Mouse (Mus musculus): ENCODE results near the gene Clcf1. TPM values are rescaled to one million over a fixed set of nuclear protein-coding genes. Genes with fewer than 3 reads are reported as not detected.

Clcf1 gene
- total RNA-seq, 2 experiments from 2014 or later, result 1.3 to 2.1 TPM

DNA sequence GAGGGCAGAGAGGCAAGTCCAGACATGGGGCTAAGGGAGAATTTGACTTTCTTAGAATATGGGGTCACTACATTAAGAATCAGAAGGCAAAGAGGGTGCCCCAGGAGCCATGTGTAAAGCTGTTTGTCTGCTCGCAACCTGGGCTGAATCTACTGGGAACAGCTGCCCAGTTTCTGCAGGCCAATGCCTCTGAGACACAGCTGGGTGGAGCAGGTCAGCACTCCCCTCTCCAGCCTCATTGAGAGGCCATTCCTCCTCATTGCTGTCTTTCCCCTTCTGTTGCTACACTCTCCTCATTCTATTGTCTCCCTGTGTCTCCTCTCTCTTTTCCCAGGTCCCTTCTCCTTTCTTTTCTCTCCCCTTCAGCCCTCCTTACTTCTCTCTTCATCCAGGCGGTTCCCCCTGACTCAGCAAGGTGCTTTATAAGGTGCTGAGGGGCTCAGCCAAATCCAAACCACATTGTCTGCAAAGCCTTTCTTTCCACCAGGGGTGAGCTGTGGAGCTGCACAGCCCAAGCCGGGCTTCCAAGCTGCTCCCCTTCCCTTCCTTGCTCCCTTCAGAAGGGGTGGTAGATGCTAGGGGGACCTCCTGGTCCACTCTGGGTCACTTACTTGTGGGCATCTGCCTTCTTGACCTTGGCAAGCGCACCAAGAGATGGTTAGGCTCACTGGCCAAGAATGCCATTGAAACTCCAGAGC lies 2.0 kb upstream of the Clcf1 start:
- no peak overlapping the region for H3K27ac ChIP-seq
- H3K4me3 ChIP-seq, result no peak overlapping the region
- no peak for DNase-seq (ENCODE audit: extremely low spot score in 1 of 2, low spot score in 2 of 2)
- intact Hi-C loops (cut with DNase I), result no loop called here
- no peak for TF ChIP-seq CTCF (IDR thresholded peaks at IDR 0.05)

DNA sequence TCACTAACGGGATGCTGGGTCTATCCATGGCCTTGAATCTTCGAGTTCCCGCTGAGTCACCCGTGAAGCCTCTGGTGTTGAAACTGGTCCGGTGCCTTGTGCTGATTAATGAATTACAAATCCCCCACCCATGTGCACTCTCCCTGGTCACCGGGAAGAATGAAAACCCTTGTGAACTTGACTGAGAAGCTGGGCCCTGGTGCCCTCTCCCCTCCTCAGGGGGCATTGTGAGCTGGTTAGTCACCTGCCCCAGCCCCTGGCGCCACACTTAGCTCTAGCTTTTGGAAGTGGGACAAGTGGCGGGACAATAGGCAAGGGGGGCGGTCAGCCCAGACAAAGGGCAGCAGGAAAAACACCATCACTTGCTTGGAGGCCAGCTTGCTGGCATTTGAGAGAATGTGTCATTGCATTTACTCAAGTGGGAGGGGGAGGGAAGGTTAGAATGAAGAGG lies 489 bp upstream of the Clcf1 start:
- Histone ChIP-seq H3K27ac (no peak overlapping the region), H3K4me3 (no peak overlapping the region)
- DNase-seq (ENCODE audit: extremely low spot score in 1 of 2, low spot score in 2 of 2), result no peak
- no peak for TF ChIP-seq CTCF (IDR thresholded peaks at IDR 0.05)
- intact Hi-C loops (cut with DNase I), result no loop called here

DNA sequence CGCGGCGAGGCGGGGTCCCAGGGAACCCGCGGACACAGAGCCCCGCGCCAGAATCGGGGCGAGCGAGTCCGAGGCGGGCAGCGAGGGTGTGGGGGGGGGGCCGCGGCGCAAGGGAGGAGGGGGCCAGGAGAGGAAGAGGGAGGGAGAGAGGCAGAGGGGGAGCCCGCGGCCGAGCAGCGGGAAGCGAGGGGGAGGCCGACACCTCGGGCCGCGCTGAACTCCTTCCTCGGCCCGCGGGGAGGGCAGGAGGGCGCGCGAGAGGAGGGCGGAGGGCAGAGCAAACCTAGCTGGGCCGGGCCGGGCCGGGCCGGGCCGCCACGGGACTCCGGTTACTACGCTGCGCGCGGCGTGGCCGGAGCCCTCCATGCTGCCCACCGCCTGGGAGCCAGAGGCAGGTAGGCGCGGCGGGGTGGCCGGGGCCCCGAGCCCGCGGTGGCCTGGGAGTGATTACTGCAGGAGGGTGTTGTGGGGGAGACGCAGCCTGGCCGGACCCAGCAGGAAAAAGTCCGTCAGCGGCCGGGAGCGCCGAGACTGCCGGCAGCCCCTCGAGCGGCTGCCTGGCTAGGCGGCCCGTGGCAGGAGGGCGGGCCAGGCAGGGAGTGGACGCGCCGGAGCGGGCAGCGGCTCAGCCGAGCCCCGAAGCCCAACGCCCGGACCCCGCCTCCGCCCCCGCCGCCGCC lies 873 bp downstream of the Clcf1 start:
- Histone ChIP-seq H3K27ac (no peak overlapping the region), H3K4me3 (peak overlapping the region; percentile 47)
- no peak for DNase-seq (ENCODE audit: extremely low spot score in 1 of 2, low spot score in 2 of 2)
- intact Hi-C loops (cut with DNase I), result no loop called here
- TF ChIP-seq CTCF (IDR thresholded peaks at IDR 0.05), result no peak

DNA sequence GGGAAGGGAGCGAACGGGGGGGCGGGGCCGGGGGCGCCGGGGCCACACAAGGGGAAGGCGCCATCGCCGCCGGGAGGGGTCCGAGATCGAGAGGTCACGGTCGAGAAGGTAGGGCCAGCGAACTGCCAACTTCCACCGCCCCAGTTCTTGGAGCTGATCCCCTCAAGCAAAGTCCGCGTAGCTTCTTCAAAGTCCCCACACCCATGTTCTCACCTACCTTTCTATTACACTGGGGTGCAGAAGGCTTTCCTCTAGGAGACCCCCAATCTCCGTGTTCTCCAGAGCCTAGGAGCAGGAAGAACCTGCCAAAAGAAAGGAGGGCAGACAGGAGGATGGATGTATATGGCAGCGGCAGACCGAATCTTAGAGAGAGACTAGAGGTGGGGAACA lies 1.4 kb downstream of the Clcf1 start:
- peak overlapping the region; percentile 47 for H3K4me3 ChIP-seq
- no peak for TF ChIP-seq CTCF (IDR thresholded peaks at IDR 0.05)

DNA sequence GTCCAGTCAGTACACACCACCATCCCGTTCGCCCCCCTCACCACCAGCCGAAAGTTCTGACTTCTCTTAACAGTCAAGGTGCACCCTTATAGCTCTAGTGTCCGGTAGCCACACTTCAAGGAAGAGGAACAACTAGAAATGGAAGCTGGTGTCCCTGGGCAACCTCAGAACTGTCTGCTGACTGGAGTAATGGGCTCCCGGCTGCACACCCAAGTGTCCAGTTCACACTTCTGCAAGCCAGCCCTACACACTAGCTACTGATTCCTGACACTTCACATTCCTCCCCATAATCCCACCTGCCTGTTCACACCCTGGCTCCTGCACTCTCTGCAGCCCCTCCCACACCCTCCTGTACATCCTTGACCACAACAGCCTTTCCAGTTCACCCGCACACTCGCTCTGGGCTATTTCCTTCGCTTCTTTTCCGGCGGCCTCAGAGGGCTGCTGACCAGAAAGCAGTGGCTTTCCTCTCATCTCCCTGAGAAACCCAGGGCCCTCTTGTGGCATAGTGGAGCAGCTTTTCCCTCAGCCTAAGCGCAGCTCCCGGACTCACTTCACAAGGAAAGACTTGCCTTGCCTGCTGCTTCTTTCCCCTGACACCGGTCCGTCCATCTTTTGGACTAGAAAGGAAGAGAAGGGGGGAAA lies 2.1 kb downstream of the Clcf1 start:
- Histone ChIP-seq H3K27ac (no peak overlapping the region), H3K4me3 (no peak overlapping the region)
- no peak for DNase-seq (ENCODE audit: extremely low spot score in 1 of 2, low spot score in 2 of 2)
- intact Hi-C loops (cut with DNase I), result no loop called here
- peak; percentile 59 for TF ChIP-seq CTCF (IDR thresholded peaks at IDR 0.05)

More for the DNA sequence above, 1.4 kb downstream of the Clcf1 start:
- no peak for DNase-seq (ENCODE audit: extremely low spot score in 1 of 2, low spot score in 2 of 2)
- intact Hi-C loops (cut with DNase I), result no loop called here
- H3K27ac ChIP-seq, result no peak overlapping the region

DNA sequence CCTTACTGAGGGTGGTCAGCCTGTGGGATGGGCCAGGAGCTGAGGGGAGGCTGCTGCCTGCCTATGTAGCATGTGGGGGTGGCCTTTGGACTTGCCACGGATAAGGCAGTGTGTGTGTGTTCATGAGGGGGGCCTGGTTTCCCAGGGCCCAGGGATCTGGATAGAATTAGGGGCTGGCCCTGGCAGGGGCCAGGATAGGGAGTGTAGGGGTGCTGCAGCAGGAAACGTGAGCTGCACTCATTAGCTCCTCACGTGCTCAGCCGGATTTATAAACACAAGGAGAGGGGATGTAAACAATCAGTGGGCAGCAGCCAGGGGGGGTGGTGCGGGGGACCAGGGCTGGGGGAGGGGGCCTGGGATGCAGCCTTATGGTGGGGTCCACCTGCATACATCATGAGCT lies 3.1 kb downstream of the Clcf1 start:
- intact Hi-C loops (cut with DNase I), result no loop called here
- DNase-seq (ENCODE audit: extremely low spot score in 1 of 2, low spot score in 2 of 2), result no peak
- H3K27ac ChIP-seq, result no peak overlapping the region
- H3K4me3 ChIP-seq, result no peak overlapping the region
- TF ChIP-seq CTCF (IDR thresholded peaks at IDR 0.05), result no peak

DNA sequence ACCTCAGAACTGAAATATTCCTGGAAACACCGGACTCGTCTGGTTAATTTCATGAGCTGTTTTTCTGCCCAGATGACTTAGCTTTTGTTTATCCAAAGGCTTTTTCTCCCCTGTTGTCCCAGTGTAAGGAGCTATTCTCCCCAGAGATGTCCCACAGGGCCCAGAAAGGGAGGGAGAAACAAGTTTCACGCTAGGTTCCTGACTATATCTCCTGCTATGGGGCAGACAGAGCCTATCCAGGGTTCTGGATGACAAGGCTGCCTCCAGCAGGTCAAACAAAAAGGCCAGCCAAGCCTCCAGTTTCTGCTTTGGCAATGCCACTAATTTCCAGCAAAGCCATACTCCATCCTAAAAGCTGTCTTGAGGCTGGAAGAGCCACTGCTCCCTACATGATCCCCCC lies 3.8 kb downstream of the Clcf1 start:
- no peak overlapping the region for H3K4me3 ChIP-seq
- TF ChIP-seq CTCF (IDR thresholded peaks at IDR 0.05), result no peak
- intact Hi-C loops (cut with DNase I), result no loop called here
- no peak for DNase-seq (ENCODE audit: extremely low spot score in 1 of 2, low spot score in 2 of 2)
- H3K27ac ChIP-seq, result no peak overlapping the region

DNA sequence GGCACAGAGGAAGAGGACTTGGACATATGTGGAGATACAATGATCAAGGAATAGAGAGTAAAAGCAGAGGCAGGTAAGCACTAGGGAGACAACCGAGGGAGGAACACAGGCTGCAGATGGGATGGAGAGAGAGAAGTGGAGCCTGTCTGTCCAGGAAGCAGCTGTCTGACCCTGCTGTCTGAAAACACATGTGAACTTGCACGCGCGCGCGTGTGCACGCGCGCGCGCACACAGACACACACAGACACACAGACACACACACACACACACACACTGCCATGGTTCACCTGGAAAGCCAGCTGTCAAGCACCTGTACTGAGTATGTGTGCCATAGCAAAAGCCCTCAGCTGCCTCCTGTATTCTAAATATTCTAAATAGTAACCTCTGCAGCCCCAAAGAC lies 4.3 kb downstream of the Clcf1 start:
- intact Hi-C loops (cut with DNase I), result no loop called here
- Histone ChIP-seq H3K4me3 (no peak overlapping the region), H3K27ac (no peak overlapping the region)
- TF ChIP-seq CTCF (IDR thresholded peaks at IDR 0.05), result no peak
- DNase-seq (ENCODE audit: extremely low spot score in 1 of 2, low spot score in 2 of 2), result no peak

DNA sequence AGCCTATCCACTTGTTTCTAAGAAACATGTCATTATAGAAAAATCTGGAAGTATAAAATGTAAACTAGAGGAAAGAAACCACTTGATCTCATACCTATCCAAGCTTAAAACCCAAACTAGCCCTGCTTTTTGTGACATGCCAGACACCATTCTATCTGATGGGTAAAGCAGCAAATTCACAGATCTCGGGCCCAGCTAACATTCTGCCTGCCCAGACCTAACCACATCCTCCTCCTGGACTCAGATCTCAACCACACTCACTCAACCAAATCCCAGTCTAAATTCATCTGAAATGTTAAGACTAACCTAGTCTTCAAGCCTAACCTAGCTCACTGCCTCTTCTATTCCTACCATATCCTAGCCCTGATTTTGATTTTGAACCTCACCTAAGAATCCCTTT lies 4.7 kb downstream of the Clcf1 start:
- intact Hi-C loops (cut with DNase I), result no loop called here
- no peak for DNase-seq (ENCODE audit: extremely low spot score in 1 of 2, low spot score in 2 of 2)
- H3K4me3 ChIP-seq, result no peak overlapping the region
- H3K27ac ChIP-seq, result no peak overlapping the region
- TF ChIP-seq CTCF (IDR thresholded peaks at IDR 0.05), result no peak

DNA sequence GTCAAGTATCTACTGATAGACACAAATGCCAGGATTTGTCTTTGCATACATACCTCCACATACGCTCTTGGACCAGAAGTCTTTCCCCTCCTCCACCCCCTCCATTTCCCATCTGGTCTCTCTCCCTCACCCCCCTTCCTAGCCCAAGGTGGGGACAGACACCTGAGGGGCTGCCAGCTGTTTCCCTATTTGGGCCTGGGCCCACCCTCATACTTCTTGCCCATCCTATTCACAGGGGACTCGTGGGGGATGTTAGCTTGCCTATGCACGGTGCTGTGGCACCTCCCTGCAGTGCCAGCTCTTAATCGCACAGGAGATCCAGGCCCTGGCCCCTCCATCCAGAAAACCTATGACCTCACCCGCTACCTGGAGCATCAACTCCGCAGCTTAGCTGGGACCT lies 5.9 kb downstream of the Clcf1 start:
- no peak for DNase-seq (ENCODE audit: extremely low spot score in 1 of 2, low spot score in 2 of 2)
- no peak overlapping the region for H3K27ac ChIP-seq
- TF ChIP-seq CTCF (IDR thresholded peaks at IDR 0.05), result no peak
- no peak overlapping the region for H3K4me3 ChIP-seq
- intact Hi-C loops (cut with DNase I), result no loop called here

DNA sequence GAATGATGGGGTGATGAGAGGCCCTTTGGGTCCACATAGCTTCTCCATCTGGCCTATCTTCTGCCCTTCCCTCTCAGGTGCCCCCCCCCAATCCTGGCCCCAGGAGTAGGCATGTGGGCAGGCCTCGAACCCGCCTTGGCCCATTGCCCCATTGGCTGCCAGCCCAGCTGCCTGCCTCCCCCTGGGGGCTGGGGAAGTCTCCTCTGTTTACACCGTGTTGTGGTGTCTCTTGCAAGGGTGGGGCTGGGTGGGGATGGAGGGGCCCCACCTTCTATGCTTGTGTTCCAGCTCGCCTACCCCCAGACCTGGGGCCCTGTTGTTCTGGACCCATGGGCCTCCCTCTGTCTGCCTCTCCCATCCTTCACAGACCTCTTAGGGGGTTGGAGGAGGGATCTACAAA lies 6.4 kb downstream of the Clcf1 start:
- Histone ChIP-seq H3K4me3 (no peak overlapping the region), H3K27ac (no peak overlapping the region)
- intact Hi-C loops (cut with DNase I), result no loop called here
- no peak for TF ChIP-seq CTCF (IDR thresholded peaks at IDR 0.05)
- DNase-seq (ENCODE audit: extremely low spot score in 1 of 2, low spot score in 2 of 2), result no peak

DNA sequence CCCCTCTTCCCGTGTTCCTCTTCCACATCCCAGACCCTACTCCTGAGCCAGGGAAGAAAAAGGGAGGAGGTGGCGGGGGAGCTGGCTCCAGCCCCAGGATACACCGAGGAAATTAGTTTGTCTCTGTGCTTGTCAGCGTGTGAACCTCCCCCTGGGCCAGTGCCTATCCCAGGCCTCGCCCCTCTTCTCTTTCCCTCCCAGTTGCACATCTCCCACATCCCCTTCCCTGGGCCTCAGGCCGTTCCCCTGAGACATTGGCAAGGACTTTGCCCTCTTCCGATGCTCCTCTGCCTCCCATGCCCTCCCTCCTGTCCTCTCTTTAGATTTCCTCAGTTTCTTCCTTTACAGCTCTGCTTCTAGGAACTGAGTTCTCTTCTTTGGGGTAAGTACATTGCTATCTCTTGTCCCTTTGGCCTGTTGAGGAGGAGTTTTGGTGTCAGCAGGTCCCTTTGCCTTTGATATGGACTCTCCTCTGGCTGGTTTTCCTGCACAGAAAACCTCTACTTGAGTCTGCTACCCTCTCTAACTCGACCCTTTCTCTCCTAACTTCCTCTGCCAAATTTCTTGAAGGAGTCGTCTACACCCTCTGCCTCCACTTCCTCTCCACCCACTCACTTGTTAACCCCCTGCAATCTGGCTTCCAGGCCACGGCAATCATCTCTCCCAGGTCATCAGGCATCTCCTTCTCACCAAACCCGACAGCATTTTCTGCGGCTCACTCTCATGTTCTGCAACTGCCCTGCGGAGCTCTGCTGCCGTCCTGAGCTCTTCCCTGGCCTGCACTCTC lies 7.1 kb downstream of the Clcf1 start:
- DNase-seq (ENCODE audit: extremely low spot score in 1 of 2, low spot score in 2 of 2), result no peak
- intact Hi-C loops (cut with DNase I), result no loop called here
- no peak for TF ChIP-seq CTCF (IDR thresholded peaks at IDR 0.05)
- H3K4me3 ChIP-seq, result no peak overlapping the region
- no peak overlapping the region for H3K27ac ChIP-seq
